ENCODE assay signal across 26 mouse cellular contexts in genomic region chr17:49456334-49456733, GRCm38 (mm10). TPM values are rescaled to one million over a fixed set of nuclear protein-coding genes. Genes with fewer than 3 reads are reported as not detected.
A peak's percentile ranks its signal among the peaks of the same experiment; 100 is the strongest.
DNase-seq lines count a peak whose midpoint lies in the region; ATAC-seq and TF ChIP-seq lines count a peak whose summit lies in the region.
"Had no signal": no experiment of that assay in that cellular context is flagged by ENCODE, and none has a peak within 500 bp of the region (broad histone marks: within the 10 kb centered on the region; RNA-seq: fewer than 3 reads in every experiment).

No protein-coding gene starts in this region.

- ATAC-seq in limb, embryonic 15.5 days (ENCODE audit: insufficient number of reproducible peaks, low FRiP score, low TSS enrichment, low read depth) = no peak
- ATAC-seq in intestine, embryonic 16.5 days = 0 out of 2 replicates have a peak, but pooled peaks have one; percentile 22
- peak; percentile 3; the same call in 1 of the 2 replicates for ATAC-seq in liver, postnatal 0 days
- ATAC-seq: forebrain, embryonic 14.5 days; midbrain, embryonic 16.5 days had no signal

- TF ChIP-seq CTCF in liver, postnatal 0 days (IDR thresholded peaks at IDR 0.05; ENCODE audit: low read depth) = no peak

- no peaks in the 10 kb centered on the region for H3K27me3 ChIP-seq in limb, embryonic 15.5 days
- no peaks in the 10 kb centered on the region for H3K27me3 ChIP-seq in limb, embryonic 10.5 days (ENCODE audit: low read depth, poor library complexity, severe bottlenecking)
- H3K27me3 ChIP-seq in intestine, embryonic 16.5 days (replicated peaks; ENCODE audit: control insufficient read depth, insufficient read depth, low read length) = no peaks in the 10 kb centered on the region
- H3K27me3 ChIP-seq in liver, postnatal 0 days (ENCODE audit: insufficient read depth, low read length) = no peaks in the 10 kb centered on the region
- H3K27me3 ChIP-seq: lung, embryonic 15.5 days had no signal

- no peak overlapping the region for H3K4me3 ChIP-seq in limb, embryonic 15.5 days
- no peak overlapping the region for H3K4me3 ChIP-seq in limb, embryonic 10.5 days
- H3K4me3 ChIP-seq in intestine, embryonic 16.5 days (ENCODE audit: low read length) = no peak overlapping the region
- H3K4me3 ChIP-seq in liver, postnatal 0 days (ENCODE audit: low read depth, low read length) = no peak overlapping the region
- H3K4me3 ChIP-seq: lung, embryonic 15.5 days had no signal

- TF ChIP-seq EP300 in liver, postnatal 0 days (IDR thresholded peaks at IDR 0.05; ENCODE audit: low read depth) = no peak

- no peak overlapping the region for H3K4me2 ChIP-seq in limb, embryonic 15.5 days
- H3K4me2 ChIP-seq in intestine, embryonic 16.5 days (ENCODE audit: low read depth, low read length) = no peak overlapping the region
- H3K4me2 ChIP-seq in liver, postnatal 0 days (ENCODE audit: low read depth, low read length) = no peak overlapping the region
- H3K4me2 ChIP-seq: heart, embryonic 11.5 days; hindbrain, embryonic 14.5 days; lung, embryonic 15.5 days; midbrain, embryonic 11.5 days had no signal

- no peaks in the 10 kb centered on the region for H3K4me1 ChIP-seq in limb, embryonic 15.5 days
- no peaks in the 10 kb centered on the region for H3K4me1 ChIP-seq in limb, embryonic 10.5 days
- peaks cover 6% of the 10 kb centered on the region; the same call in 1 of the 2 replicates for H3K4me1 ChIP-seq in intestine, embryonic 16.5 days (ENCODE audit: control insufficient read depth, insufficient read depth, low read length)
- peaks cover 6% of the 10 kb centered on the region for H3K4me1 ChIP-seq in liver, postnatal 0 days (ENCODE audit: insufficient read depth)
- H3K4me1 ChIP-seq: lung, embryonic 15.5 days had no signal

- H3K9me3 ChIP-seq in limb, embryonic 15.5 days = no peaks in the 10 kb centered on the region
- H3K9me3 ChIP-seq in limb, embryonic 10.5 days (replicated peaks) = no peaks in the 10 kb centered on the region
- H3K9me3 ChIP-seq in intestine, embryonic 16.5 days (ENCODE audit: control insufficient read depth, low read length) = no peaks in the 10 kb centered on the region
- no peaks in the 10 kb centered on the region for H3K9me3 ChIP-seq in liver, postnatal 0 days (ENCODE audit: low read length)
- H3K9me3 ChIP-seq: lung, embryonic 15.5 days had no signal

- peaks cover 62% of the 10 kb centered on the region for H3K36me3 ChIP-seq in limb, embryonic 15.5 days
- H3K36me3 ChIP-seq in limb, embryonic 10.5 days = peaks cover 89% of the 10 kb centered on the region
- peaks cover 10% of the 10 kb centered on the region for H3K36me3 ChIP-seq in intestine, embryonic 16.5 days (ENCODE audit: control insufficient read depth, insufficient read depth, low read length)
- H3K36me3 ChIP-seq in liver, postnatal 0 days (replicated peaks; ENCODE audit: insufficient read depth, low read length) = peaks cover 41% of the 10 kb centered on the region

- DNase-seq in limb, embryonic 10.5 days (ENCODE audit: low spot score) = no peak
- DNase-seq in Muller cell, postnatal 12 days (ENCODE audit: inconsistent ontology term) = peak; percentile 76
- no peak for DNase-seq in liver, postnatal 0 days
- no peak for DNase-seq in adipocyte (ENCODE audit: low spot score)
- no peak for DNase-seq in cerebellum, adult 18-20 months
- DNase-seq in MN1 (ENCODE audit: low spot score) = no peak
- DNase-seq: adrenal gland, postnatal 10 days; cerebellum, adult 9-10 months; gastrocnemius, postnatal 14 days; heart, adult 18-20 months; heart, postnatal 4 days; kidney, adult 8-10 months; kidney, postnatal 4 days; layer of hippocampus, postnatal 36 days; left cerebral cortex, postnatal 4 days; thymus, postnatal 14 days had no signal

- no peak overlapping the region for H3K9ac ChIP-seq in limb, embryonic 15.5 days
- no peak overlapping the region for H3K9ac ChIP-seq in intestine, embryonic 16.5 days (ENCODE audit: low read depth, low read length)
- H3K9ac ChIP-seq in liver, postnatal 0 days (replicated peaks) = no peak overlapping the region
- H3K9ac ChIP-seq: hindbrain, embryonic 14.5 days; liver, embryonic 14.5 days; lung, embryonic 15.5 days had no signal

- 85% methylated on average over 4 of the region's 4 CpGs for WGBS in limb, embryonic 15.5 days
- WGBS in limb, embryonic 10.5 days = 87% methylated on average over 4 of the region's 4 CpGs
- WGBS in intestine, embryonic 16.5 days = 82% methylated on average over 4 of the region's 4 CpGs
- WGBS in liver, postnatal 0 days (ENCODE audit: insufficient replicate concordance) = 73% methylated on average over 4 of the region's 4 CpGs

- H3K27ac ChIP-seq in limb, embryonic 15.5 days = 0 out of 2 replicates have a peak overlapping the region, but pooled peaks have one; percentile 17
- H3K27ac ChIP-seq in limb, embryonic 10.5 days = no peak overlapping the region
- no peak overlapping the region for H3K27ac ChIP-seq in intestine, embryonic 16.5 days (ENCODE audit: low read length)
- H3K27ac ChIP-seq in liver, postnatal 0 days (ENCODE audit: low read depth) = no peak overlapping the region
- H3K27ac ChIP-seq: hindbrain, embryonic 14.5 days; kidney, postnatal 0 days; liver, embryonic 14.5 days; lung, embryonic 15.5 days had no signal

RNA-seq across cellular contexts. Expression of gene Mocs1, which starts 28.2 kb away (rescaled TPM):
- polyA plus RNA-seq in limb, embryonic 15.5 days (2015; fragmentation: Nextera tagmentation; extraction: Ambion mirVana) = 10.4 and 11.9 TPM in 2 replicates
- 9.1 and 9.2 TPM in 2 replicates for polyA plus RNA-seq in limb, embryonic 10.5 days (2016; fragmentation: Nextera tagmentation; extraction: Ambion mirVana)
- 11.4 and 14.6 TPM in 2 replicates for polyA plus RNA-seq in intestine, embryonic 16.5 days (2015; fragmentation: Nextera tagmentation; extraction: Ambion mirVana)
- polyA plus RNA-seq in liver, postnatal 0 days (2015; fragmentation: Nextera tagmentation; extraction: Ambion mirVana) = 8.8 and 11.8 TPM in 2 replicates
